Mouse (Mus musculus): ENCODE results near the gene Rab5a.

- TF ChIP-seq ZNF384 (IDR thresholded peaks at IDR 0.05; ENCODE audit: low read depth, low read length) (peak; percentile 77; the same call in 1 of the 2 replicates), CHD2 (IDR thresholded peaks at IDR 0.05; ENCODE audit: low read depth, low read length) (no peak), ZC3H11A (IDR thresholded peaks at IDR 0.05; ENCODE audit: borderline replicate concordance, low read depth, low read length) (no peak), HCFC1 (IDR thresholded peaks at IDR 0.05; ENCODE audit: borderline replicate concordance, insufficient read depth, low read length) (no peak)
Observed at GRCm38 (mm10) chr17:53519364-53519763, 40.3 kb downstream of the Rab5a start.
